Mouse (Mus musculus) cerebellum, adult 11 months (tissue): ENCODE data around the gene Ptger4.

ENCODE experiments used
- DNase-seq: peaks from one replicate; pipeline ENCODE4 v3.0.0; 2022

The Ptger4 gene

GRCm38 (mm10) chr15:5157386-5157785, 86.6 kb downstream of the Ptger4 start:
- DNase-seq = no peak
